Mouse (Mus musculus) left cerebral cortex, adult 18-20 months (tissue): ENCODE data around the gene Mical2. TPM values are rescaled to one million over a fixed set of nuclear protein-coding genes. Genes with fewer than 3 reads are reported as not detected.

Experiments used
- DNase-seq, 2 experiments: peaks; one replicate each; pipeline ENCODE4 v3.0.0; 2021 to 2022; ENCODE audit warnings: low spot score in 2 of 2, mixed read lengths in 1 of 2
- total RNA-seq, 2 experiments: library from RNA; stranded (reverse); gene quantifications; 2 replicates each; pipeline ENCODE4 v1.2.3; 2021

The Mical2 gene
- total RNA-seq, 2 experiments from 2014 or later: 503 to 562 TPM

DNA sequence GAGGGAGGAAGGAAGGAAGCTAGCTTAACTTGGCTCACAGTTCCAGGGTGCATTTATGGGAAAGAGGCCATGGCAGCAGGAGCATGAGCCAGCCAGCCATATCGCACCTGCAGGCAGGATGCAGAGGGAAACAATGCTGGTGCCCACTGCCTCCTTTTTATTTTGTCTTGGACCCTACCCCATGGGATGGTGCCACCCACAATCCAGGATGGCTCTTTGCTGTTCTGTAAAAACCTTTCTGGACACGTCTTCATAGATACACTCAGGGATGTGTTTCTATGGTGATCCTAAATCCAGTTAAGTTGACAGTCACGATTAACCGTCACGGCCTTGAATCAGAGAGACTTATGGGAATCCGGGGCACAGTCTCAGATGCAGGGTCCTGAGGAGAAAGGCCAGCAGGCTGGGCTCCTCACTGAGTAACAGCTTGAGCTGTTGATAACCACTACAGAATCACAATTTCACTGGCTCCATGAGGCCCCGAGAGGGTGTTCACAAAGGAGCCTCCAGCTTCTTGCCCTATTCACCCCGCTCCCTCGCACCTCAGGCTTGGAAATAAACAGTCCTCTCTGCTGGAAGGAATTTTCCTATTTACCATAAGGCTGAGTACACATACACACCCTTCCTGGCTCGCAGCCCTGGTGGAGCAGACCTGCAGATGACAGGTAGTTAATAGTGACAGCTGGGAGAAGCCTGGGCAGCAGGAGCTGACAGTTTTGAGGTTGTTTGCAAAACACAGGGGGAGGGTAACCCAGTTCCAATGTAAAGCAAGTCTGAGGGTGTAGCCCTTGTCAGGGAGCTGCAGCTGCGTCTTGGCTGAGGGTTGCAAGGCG is 218.7 kb downstream of the Mical2 start:
- DNase-seq: no peak

GRCm38 (mm10) chr7:112444985-112445367 is 219.3 kb downstream of the Mical2 start:
- no peak for DNase-seq

DNA sequence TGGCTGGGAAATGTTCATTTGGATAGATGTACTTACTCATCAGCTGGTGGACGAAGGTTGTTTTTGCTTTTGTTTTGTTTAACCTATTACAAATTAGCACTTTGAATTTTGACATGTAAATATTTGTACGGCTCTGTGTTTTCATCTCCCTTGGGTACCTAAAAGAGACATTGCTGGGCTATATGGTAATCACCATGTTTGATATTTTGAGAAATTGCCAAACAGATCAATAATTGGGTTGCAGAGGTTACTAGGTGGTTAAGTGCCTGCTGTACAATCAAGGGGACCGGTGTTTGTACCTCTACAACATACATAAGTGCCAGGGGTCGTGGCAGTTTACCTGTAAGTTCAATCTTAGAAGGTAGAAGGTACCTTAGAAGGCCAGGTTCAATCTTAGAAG is 220.8 kb downstream of the Mical2 start:
- DNase-seq: no peak

DNA sequence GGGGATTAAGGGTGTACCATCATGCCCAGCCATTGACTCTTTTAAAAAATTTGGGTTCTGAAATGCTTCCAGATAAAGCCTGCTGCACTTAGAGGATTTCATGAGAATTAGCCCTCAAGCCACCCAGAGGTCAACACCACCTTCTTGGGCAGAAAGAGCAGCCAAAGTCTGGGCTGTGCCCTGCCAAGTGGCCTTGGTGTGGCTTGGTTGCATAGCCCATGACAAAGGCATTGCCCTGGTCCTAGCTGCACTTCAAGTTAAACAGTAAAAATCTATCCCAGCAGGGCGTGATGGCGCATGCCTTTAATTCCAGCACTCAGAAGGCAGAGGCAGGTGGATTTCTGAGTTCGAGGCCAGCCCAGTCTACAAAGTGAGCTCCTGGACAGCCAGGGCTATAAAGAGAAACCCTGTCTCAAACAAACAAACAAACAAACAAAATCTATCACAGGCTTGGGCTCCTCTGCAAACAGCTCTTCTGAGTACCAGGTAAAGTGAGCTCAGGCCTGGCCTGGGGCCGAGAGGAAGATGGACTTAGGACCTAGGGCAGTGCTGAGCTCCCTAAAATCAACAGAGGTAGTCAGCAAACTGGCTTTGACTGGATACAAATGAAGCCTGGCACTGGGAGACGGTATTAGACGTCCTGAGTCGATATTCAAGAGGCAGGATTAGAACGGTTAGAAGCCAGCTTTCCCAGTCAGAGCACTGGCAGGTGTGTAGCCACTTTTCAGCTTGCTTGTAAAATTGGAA is 224.5 kb downstream of the Mical2 start:
- DNase-seq: no peak

GRCm38 (mm10) chr7:112452471-112452870 is 226.8 kb downstream of the Mical2 start:
- DNase-seq: no peak

GRCm38 (mm10) chr7:112453805-112454214 is 228.2 kb downstream of the Mical2 start:
- no peak for DNase-seq

GRCm38 (mm10) chr7:112454380-112454779 is 228.7 kb downstream of the Mical2 start:
- no peak for DNase-seq

DNA sequence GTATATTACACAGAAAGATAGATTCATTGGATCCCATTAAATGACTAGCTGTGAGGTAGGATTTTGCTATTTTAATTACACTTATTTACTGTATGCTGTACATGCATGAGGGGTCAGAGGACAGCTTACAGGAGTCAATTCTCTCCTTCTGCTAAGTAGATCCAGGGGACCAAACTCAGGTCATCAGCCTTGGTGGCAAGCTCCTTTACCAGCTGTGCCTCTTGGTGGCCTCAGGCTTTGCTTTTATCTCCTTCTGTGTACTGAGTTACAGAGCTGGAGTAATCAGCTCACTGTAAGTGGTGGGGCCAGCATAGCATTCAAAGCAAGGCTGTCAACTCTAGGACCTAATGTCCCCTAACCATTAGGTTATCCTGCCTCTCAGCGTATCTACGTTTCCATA is 229.3 kb downstream of the Mical2 start:
- no peak for DNase-seq

GRCm38 (mm10) chr7:112455566-112456110 is 230.0 kb downstream of the Mical2 start:
- DNase-seq: no peak

DNA sequence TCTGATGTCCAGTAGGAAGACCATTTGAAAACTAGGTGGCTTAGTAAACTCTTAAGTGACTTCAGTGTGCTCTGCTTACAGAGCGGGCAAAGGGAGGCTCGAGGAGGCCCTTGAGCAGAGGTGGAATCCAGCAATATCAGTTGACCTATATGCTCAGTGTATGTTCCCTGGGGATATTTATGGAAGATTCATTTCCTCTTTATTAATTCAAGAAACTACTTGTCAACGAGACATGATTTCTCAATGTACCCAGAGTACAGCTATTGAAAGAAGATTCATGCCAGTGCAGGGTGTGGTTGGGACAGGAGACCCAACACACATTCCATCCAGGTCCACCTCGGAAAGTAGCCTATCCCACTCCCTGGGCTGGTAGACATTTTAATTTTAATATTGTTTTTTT is 231.7 kb downstream of the Mical2 start:
- no peak for DNase-seq

- DNase-seq: no peak
These were observed 232.3 kb downstream of the Mical2 start for GRCm38 (mm10) chr7:112457920-112458319.

DNA sequence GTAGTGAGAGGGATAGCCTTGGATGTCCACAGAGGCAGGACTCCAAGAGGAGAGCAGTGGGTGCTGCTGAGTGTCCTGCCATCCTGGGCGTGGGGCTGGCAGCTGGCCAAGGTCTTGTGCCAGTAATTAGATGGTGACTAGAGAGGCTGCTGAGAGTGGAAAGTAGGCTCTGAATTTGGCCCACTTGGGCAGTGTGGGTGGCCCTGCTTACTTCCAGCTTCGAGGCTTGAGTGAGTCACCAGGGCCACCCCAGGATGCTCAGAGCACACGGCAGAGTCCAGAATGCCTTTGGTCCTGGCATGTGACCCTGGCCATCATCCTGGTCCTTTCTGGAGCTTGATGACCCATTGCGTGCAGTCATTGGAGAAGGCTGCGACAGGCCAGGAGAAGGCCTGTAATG is 232.8 kb downstream of the Mical2 start:
- DNase-seq: peak; percentile 24 to 27

Other genes starting within 250 kb of the Mical2 start
- gene Usp47, start 202.4 kb upstream of the Mical2 start, total RNA-seq: 10 to 100 TPM; 67.6 to 68.3 TPM
- gene Dkk3, start 66.8 kb upstream of the Mical2 start, total RNA-seq: 100 to 1,000 TPM; 209 to 215 TPM
- gene Parva, start 201.6 kb downstream of the Mical2 start, total RNA-seq: 10 to 100 TPM; 49.5 to 50.7 TPM